Mouse (Mus musculus) ES-CJ7 (cell line): Measurements from ENCODE around the gene Rhof.
"Not testable (repeated sequence)": the region's sequence is repeated elsewhere in the genome, so short reads cannot be mapped to it uniquely, and the experiment has no call there.

Experiments used
- DNase-seq: peaks from one replicate; pipeline ENCODE4 v3.0.0; 2011; ENCODE audit warnings: low read depth, low spot score

Rhof gene

GRCm38 (mm10) chr5:123068115-123068514 lies 64.4 kb downstream of the Rhof start, which contains the start of gene Tmem120b:
Tmem120b (plus strand) TSS chr5:123068415.
- no peak for DNase-seq

- DNase-seq = peak; percentile 87
Observed at GRCm38 (mm10) chr5:123067395-123067995, 65.0 kb downstream of the Rhof start.

GRCm38 (mm10) chr5:123064207-123064606 lies 68.3 kb downstream of the Rhof start:
- peak; percentile 85 for DNase-seq

- DNase-seq = no peak
Observed at GRCm38 (mm10) chr5:123063141-123063540, 69.4 kb downstream of the Rhof start.

- not testable (repeated sequence) for DNase-seq
Observed at GRCm38 (mm10) chr5:123061402-123061749, 71.1 kb downstream of the Rhof start.

- no peak for DNase-seq
Observed at GRCm38 (mm10) chr5:123060706-123061401, 71.6 kb downstream of the Rhof start.

- peak; percentile 90 for DNase-seq
Observed at GRCm38 (mm10) chr5:123059757-123060520, 72.6 kb downstream of the Rhof start.

- DNase-seq = no peak
Observed at GRCm38 (mm10) chr5:123058251-123059102, 74.0 kb downstream of the Rhof start.

- peak; percentile 100 for DNase-seq
Observed at GRCm38 (mm10) chr5:123057366-123058250, 74.9 kb downstream of the Rhof start.
